Mouse (Mus musculus): ENCODE results near the gene Klhl10.

Klhl10 gene

DNA sequence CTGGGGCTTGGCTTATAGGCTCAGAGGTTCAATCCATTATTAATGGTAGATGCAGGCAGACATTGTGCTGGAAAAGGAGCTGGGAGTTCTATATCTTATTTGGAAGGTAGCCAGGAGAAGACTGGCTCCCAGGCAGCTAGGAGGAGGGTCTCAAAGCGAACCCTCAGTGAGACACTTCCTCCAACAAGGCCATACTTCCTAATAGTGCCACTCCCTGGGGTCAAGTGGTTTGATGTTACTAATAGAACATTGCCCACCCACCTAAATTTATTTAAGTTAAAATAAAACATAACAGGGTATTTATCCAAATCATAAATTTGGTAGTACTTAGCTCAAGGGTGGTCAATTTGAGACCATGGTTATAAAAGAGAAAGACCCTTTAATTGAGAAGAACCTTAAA lies 24.1 kb downstream of the Klhl10 start:
- DNase-seq = no peak

DNA sequence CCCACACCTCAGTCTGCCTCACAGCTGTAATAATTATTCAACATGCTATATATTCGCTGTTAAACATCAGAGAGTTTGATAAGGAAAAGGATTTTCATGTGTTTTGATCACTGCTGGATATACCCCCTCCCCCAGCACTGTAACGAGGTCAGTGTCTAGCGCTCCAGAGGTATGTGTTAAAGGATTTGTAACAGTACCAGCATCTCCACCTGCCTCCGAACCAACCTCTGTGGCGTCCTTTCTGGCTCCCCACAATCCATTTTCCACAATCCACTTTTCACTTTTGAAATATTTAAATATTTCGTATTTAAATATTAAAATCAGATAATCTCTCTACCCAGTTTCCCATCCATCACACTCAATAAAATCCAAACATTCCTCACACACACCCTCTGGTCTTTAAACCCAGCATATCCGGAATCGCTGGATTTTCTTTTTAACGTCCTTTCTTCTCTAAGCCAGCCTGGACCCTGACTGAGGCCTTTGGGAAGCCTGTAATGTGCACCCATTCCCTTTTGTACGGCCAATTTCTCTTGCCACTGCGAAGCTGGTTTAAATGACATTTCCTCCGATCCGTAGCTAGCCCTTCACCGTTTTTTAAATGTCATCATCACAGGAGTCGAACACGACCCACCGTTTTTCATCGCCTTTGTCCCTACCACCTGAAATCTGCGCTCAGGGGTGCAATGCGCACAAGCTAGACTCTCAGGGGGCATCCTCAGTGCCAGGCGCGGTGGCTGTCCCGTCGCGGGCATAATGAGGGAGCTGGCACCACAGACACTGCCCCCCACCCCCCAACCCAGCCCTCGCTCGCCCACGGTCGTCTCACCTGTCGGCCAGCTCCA lies 29.9 kb downstream of the Klhl10 start:
- DNase-seq = peak; percentile 8

DNA sequence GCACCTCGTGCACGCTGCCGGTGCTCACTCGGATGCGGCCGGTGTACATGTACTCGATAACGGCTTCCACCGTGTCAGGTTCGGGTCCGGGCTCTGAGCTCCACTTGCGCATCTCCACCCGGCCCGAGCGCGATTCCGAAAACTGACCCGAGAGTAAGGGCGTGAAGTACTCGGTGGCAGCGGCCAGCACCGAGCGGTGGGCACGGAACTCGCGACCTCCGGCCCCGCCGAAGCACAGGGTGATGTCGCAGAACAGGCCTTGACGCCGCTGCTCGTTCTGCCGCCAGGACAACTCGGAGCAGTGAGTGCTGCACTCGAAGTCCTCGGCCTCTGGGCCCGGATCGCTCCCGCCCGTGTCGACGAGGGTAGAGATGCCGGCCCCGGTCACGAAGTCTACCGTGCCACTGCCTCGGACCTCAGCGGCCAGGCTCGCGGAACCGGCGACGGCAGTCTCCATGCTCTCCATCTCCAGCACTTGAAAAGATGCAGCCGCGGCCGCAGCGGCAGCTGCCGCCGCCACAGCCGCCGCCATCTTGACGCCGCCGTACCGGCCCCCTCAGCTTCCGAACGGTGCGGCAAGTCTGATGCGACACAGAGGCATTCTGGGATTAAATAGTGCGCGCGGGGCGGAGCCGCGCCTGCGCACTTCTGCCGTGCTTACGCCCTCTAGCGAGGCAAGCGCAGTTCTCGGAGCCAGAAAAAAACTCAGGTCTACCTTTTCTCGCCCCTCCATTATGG lies 30.6 kb downstream of the Klhl10 start, which contains the start of gene Klhl11:
TSS of gene Klhl11 (minus strand) at position 545 of the 738 bp plus-strand sequence.
- DNase-seq = peak; percentile 90

DNA sequence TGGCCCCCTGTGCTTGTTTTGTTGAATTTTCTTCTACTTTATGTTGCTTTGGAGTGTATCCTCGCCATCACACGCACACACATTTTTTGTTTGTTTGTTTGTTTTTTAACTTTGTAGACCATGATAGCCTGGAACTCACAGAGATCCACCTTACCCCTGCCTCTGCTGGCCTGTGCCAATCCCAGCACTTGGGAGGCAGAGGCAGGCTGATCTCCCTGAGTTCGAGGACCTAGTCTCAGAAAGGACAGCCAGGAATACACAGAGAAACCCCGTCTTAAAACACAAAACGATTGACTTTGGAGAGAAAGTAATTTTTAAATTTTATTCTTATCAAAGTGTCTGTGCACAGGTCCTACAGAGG lies 31.2 kb downstream of the Klhl10 start:
- no peak for DNase-seq

DNA sequence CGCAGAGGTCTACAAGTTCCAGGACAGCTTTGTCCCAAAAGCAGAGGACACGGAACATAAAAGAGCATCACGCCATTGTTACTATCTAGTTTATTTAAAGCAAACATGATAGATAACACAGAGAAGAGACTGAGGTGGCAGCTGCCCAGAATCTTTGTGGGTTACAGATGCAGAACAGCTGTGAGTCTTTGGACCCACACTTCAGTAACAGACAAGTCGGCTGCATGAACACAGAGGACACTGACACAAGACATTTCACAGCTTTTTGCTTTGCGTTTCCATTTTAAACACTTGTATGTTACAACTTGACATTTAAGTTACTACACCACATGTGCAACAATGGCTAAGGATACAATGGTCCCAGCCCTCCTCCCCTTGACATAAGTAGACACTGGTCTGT lies 34.6 kb downstream of the Klhl10 start:
- DNase-seq = no peak

DNA sequence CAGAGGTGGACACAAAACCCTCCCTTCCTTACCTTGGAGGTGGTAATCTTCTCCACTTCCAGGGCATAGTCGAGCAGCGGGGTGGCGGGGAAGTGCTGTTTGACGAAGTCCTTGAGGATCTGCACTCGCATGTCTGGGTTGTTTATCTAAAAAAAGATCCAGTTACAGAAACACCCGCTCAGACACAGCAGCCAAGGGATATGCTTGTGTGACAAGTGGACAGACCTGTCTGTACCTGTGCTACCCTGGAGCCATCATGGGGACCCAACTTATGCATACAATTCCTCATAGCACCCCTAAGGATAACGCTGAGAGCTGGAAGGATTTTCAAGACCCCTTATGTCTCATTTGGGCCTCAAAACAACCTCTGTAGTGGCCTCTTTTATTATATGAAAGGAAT lies 37.4 kb downstream of the Klhl10 start:
- no peak for DNase-seq

DNA sequence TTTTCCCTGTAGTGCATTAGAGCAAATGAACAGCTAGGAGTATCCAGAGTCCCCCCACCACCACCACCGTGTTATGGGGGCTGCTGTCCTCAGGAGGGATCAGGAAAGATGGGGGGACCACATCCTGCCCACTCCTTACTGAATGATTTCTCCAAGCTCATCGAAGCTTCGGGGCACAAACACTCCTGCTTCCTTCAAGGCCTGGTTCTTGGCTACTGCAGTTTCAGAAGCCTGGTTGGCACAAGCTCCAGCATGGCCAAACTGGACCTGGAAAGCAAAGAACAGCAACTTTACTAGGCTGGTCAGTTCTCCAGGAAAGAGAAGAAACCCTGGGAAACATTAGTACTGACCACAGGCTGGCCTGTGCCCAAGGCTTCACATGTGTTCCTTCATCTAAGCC lies 42.7 kb downstream of the Klhl10 start:
- no peak for DNase-seq

DNA sequence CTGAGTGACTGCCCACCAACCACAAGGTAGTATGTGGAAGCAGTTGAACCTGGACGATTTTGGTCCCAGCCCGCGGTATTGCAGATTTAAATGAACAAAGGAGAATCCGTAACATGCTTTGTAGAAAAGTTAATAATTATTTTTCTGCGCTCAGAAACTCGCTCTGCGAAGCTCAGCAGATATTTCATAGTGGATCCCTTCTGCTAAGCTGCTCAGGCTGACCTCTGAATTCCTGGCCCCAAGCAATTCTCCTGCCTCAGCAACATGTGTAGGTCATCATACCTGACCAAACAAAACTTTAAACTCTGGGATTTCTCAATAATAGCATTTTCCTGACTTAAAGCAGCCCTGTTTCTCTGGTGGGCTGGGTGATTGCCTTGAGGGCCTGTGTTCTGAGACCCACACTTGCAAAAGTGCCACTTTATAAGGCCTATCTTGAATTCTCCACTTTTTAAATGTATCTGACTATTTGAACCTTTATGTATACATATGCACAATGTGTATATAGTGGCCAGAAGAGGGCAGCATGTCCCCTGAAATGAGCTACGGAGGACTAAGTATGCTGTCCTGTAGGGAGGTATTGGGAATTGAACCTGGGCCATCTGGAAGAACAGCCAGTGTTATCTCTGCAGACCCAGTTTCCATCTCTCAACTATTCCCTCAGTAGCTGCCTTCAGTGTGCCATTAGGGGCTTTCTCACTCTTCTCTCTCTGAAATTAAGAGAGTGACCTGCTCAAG lies 44.3 kb downstream of the Klhl10 start:
- peak; percentile 25 for DNase-seq

DNA sequence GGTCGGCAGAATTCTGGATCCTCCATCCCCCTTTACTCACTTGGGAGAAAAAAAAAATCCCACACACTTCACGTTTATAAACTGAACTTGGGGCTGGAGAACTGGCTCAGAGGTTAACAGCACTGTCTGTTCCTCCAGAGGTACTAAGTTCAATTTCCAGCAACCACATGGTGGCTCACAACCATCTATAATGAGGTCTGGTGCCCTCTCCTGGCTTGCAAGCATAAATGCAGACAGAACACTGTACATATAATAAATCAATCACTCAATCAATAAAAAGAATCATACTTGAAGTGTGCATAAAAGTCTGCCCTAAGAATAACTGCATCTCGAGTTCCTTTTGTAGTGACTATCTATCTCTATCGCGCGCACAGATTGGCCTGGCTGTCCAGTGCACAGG lies 49.2 kb downstream of the Klhl10 start:
- no peak for DNase-seq

DNA sequence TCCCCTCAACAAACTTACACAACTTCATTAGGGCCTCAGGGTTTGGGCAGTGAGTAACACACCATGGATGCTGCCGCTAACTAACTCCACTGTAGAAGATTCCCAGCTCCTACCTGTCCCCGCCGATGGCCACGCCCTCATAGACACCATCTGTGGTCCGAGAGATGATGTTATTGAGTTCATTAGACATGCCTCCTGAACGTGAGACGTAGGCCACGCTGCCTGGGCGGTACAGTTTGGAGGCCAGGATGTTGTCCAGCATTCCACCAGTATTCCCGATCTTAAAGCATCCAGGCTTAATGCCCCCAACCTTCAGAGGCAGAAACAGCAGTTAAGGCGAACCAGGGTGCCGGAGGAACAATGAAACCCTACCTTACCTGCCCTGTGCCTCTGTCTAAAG lies 52.1 kb downstream of the Klhl10 start:
- DNase-seq = no peak

DNA sequence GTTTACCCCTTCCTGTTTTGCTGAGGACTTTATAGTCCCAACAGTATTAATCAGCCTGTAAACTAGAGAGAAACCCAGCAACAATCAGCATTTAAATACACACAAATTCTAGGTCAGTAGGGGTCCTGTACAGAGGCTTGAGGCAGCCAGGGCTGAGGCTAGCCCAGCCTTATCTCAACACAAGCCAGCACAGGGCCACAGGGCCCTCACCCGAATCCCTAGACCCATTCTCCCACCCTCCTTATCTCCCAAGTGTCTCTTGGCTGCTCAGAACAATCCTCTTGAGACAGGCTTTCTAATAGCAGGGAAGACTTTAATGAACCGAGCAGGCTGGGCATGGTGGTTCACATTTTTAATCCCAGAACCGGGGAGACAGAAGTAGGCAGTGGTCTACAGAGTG lies 58.5 kb downstream of the Klhl10 start:
- DNase-seq = no peak

DNA sequence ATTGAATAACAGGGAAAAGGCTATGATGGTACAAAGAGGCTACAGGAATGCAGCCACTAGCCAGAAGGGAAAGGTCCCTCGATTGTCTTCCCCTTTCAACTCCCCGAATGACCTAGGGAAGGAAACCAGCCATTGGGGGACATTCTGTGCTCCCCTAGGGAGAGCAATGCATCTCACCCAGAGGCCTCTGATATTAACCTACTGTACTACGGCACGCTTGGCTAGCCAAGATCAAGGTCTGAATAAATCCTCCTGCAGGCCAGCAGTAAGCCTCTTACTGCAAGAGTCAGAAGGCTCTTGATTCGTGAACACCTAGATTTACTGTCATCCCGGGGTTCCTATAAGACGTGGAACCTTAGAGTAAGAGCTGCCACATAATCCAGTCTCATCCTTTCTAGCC lies 58.9 kb downstream of the Klhl10 start:
- DNase-seq = no peak

DNA sequence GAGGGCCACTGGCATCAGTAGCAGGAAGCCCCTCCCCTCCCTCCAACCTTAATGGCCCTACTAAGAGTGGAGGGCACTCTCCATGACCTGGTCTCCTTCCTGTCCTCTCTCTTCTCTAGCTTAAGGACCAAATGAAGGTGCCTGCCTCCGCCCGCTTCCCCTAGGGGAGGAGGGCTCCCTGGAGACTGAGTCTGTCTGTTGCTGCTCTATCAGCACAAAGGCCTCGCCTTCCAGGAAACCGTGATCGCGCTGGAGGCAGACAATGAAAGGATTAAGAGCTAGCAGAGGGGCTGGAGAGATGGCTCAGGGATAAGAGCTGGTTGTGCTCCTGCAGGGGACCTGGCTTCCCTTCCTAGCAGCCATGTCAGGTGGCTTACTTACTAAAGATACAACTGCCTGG lies 59.6 kb downstream of the Klhl10 start:
- DNase-seq = no peak

DNA sequence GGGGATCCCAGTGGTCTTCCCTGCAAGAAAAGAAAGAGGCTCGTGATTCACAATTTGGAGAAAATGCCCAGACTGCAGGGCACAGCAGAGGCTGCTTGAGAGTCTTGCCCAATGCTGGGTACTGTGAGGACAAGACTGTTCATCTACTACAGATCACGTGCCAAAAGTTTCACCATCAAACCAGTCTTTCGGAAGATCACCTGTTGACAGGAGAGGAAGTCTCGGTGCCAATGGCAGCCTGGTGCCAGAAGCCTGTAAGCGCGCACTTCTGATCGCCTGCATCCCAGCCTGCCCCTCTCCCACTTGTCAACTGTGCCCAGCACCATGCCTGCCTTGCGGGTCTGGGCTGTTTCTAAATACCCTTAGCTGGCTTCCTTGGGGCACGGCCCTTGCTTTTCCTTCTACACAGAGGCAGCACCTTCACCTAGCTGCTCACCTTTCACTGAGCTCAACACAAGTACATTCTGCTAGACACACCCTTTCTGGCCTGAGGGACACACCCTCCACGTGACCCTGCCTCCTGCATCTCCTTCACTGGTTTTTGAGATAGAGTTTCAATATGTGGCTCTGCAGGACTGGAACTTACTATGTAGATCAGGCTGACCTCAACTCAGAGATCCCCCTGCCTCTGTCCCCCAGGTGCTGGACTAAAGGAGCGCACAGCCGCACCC lies 63.4 kb downstream of the Klhl10 start:
- no peak for DNase-seq

DNA sequence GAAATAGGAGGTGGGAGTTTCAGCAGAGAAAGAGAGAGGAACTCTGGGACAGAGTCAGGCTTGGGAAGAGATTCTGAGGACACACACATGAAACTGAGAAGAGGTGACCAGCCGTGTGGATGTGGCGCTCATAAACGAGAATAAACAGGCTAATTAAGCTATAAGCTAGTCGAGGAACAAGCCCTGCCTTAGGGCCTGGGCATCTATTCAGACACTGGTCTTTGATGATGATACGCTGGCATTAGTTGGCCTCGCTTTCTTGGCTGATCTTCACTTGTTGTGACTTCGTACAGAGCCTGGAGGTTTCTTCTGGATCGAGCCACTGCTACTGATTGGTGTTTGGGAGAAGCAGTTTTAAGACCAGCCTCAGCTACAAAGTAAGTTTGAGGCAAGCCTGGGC lies 64.3 kb downstream of the Klhl10 start:
- DNase-seq = no peak
